Mouse (Mus musculus) testis, adult 2 months (tissue): ENCODE data around the gene Zfp593. TPM values are rescaled to one million over a fixed set of nuclear protein-coding genes. Genes with fewer than 3 reads are reported as not detected.

ENCODE experiments used
- H3K27ac ChIP-seq: fragments of 200-500 bp; 2 replicates; pipeline ENCODE4 v1.5.1; 2012; ENCODE audit warnings: low read depth, low read length; ENCODE audit not compliant: control insufficient read depth, insufficient read depth
- H3K27me3 ChIP-seq: fragments of 200-500 bp; 2 replicates; pipeline ENCODE4 v1.6.1; 2012; ENCODE audit warnings: mild to moderate bottlenecking, low read length, moderate library complexity; ENCODE audit not compliant: control insufficient read depth, insufficient read depth
- H3K36me3 ChIP-seq: fragments of 200-500 bp; 2 replicates; pipeline ENCODE4 v1.6.1; 2012; ENCODE audit warnings: mild to moderate bottlenecking, low read length; ENCODE audit not compliant: control insufficient read depth, insufficient read depth
- H3K4me1 ChIP-seq: fragments of 200-500 bp; 2 replicates; pipeline ENCODE4 v1.6.1; 2012; ENCODE audit warnings: low read length; ENCODE audit not compliant: control insufficient read depth, insufficient read depth
- H3K4me3 ChIP-seq: fragments of 200-500 bp; 2 replicates; pipeline ENCODE4 v1.5.1; 2012; ENCODE audit warnings: low read depth, mild to moderate bottlenecking, low read length, moderate library complexity, mixed read lengths; ENCODE audit not compliant: control insufficient read depth
- CTCF ChIP-seq: fragments of 200-500 bp; IDR thresholded peaks from 2 replicates; pipeline ENCODE4 v1.5.1; 2012; ENCODE audit warnings: low read depth, mild to moderate bottlenecking, inconsistent platforms, low read length, moderate library complexity; ENCODE audit not compliant: control insufficient read depth, insufficient read depth, insufficient replicate concordance
- POLR2A ChIP-seq: fragments of 200-500 bp; IDR thresholded peaks from 2 replicates; pipeline ENCODE4 v1.6.1; 2012; ENCODE audit warnings: low read depth, mild to moderate bottlenecking, inconsistent platforms, low read length, moderate library complexity; ENCODE audit not compliant: control insufficient read depth
- polyA plus RNA-seq: library from polyadenylated mRNA; depleted of rRNA; stranded (reverse); fragments of >200 nt; gene quantifications from 2 replicates; pipeline ENCODE4 v1.2.3, GENCODE M21; 2012

Zfp593 gene
- polyA plus RNA-seq, 1 experiment = 7.5 TPM

- Histone ChIP-seq H3K27me3 (no peaks in the 10 kb centered on the region), H3K4me3 (no peak overlapping the region), H3K36me3 (no peaks in the 10 kb centered on the region), H3K4me1 (peaks cover 31% of the 10 kb centered on the region), H3K27ac (no peak overlapping the region)
- no peak for TF ChIP-seq CTCF
- TF ChIP-seq POLR2A = no peak
Measured at GRCm38 (mm10) chr4:134254835-134255234, 9.4 kb upstream of the Zfp593 start.

- TF ChIP-seq POLR2A = no peak
- no peak for TF ChIP-seq CTCF
- Histone ChIP-seq H3K27me3 (no peaks in the 10 kb centered on the region), H3K4me3 (peak within 1 kb of the TSS; percentile 17), H3K4me1 (peaks cover 37% of the 10 kb centered on the region), H3K27ac (no peak within 1 kb of the TSS; the same call in 1 of the 2 replicates), H3K36me3 (no peaks in the 10 kb centered on the region)
Measured at GRCm38 (mm10) chr4:134253722-134254324, 8.4 kb upstream of the Zfp593 start, which contains the start of gene Grrp1. Gene Grrp1, minus strand, starts transcription at chr4:134254106.

GRCm38 (mm10) chr4:134252911-134253721 lies 7.7 kb upstream of the Zfp593 start:
- H3K27ac ChIP-seq = no peak overlapping the region
- H3K36me3 ChIP-seq = no peaks in the 10 kb centered on the region
- H3K27me3 ChIP-seq = no peaks in the 10 kb centered on the region
- peaks cover 37% of the 10 kb centered on the region for H3K4me1 ChIP-seq
- TF ChIP-seq CTCF (no peak), POLR2A (no peak)
- H3K4me3 ChIP-seq = peak overlapping the region; percentile 79

GRCm38 (mm10) chr4:134252131-134252910 lies 6.9 kb upstream of the Zfp593 start:
- H3K27ac ChIP-seq = no peak overlapping the region
- TF ChIP-seq CTCF = no peak
- TF ChIP-seq POLR2A = no peak
- H3K36me3 ChIP-seq = no peaks in the 10 kb centered on the region
- no peaks in the 10 kb centered on the region for H3K27me3 ChIP-seq
- peaks cover 37% of the 10 kb centered on the region for H3K4me1 ChIP-seq
- peak overlapping the region; percentile 79 for H3K4me3 ChIP-seq

- Histone ChIP-seq H3K27ac (no peak overlapping the region), H3K4me1 (peaks cover 37% of the 10 kb centered on the region), H3K27me3 (no peaks in the 10 kb centered on the region), H3K4me3 (peak overlapping the region; percentile 79), H3K36me3 (no peaks in the 10 kb centered on the region)
- TF ChIP-seq CTCF = no peak
- TF ChIP-seq POLR2A = no peak
Measured at GRCm38 (mm10) chr4:134251241-134252130, 6.1 kb upstream of the Zfp593 start.

GRCm38 (mm10) chr4:134250930-134251240 lies 5.5 kb upstream of the Zfp593 start:
- H3K36me3 ChIP-seq = no peaks in the 10 kb centered on the region
- peaks cover 41% of the 10 kb centered on the region for H3K4me1 ChIP-seq
- peak overlapping the region; percentile 79 for H3K4me3 ChIP-seq
- no peak overlapping the region for H3K27ac ChIP-seq
- TF ChIP-seq CTCF (no peak), POLR2A (no peak)
- no peaks in the 10 kb centered on the region for H3K27me3 ChIP-seq
